Mouse (Mus musculus): ENCODE measurements around the gene Gng2. TPM values are rescaled to one million over a fixed set of nuclear protein-coding genes. Genes with fewer than 3 reads are reported as not detected.

The Gng2 gene
- polyA plus RNA-seq, 1 experiment from 2014 or later, result 152 TPM

GRCm38 (mm10) chr14:19969566-19969965, 7.9 kb downstream of the Gng2 start:
- H3K4me1 ChIP-seq (ENCODE audit: control insufficient read depth, insufficient read depth, low read length), result peaks cover 17% of the 10 kb centered on the region
- H3K27ac ChIP-seq (ENCODE audit: low read depth, low read length), result no peak overlapping the region
- no peak for DNase-seq (ENCODE audit: low spot score, missing footprints)

GRCm38 (mm10) chr14:19969011-19969521, 8.4 kb downstream of the Gng2 start:
- WGBS, result 64% methylated on average over 5 of the region's 5 CpGs
- Histone ChIP-seq H3K27ac (ENCODE audit: low read depth, low read length) (no peak overlapping the region), H3K27me3 (ENCODE audit: control insufficient read depth, insufficient read depth, low read length) (no peaks in the 10 kb centered on the region), H3K4me2 (no peak overlapping the region), H3K36me3 (ENCODE audit: control insufficient read depth, insufficient read depth, low read length) (no peaks in the 10 kb centered on the region), H3K4me1 (ENCODE audit: control insufficient read depth, insufficient read depth, low read length) (peaks cover 16% of the 10 kb centered on the region), H3K9ac (ENCODE audit: low read length) (no peak overlapping the region), H3K4me3 (ENCODE audit: low read depth, low read length) (no peak overlapping the region), H3K9me3 (ENCODE audit: control insufficient read depth, low read length) (no peaks in the 10 kb centered on the region)
- no peak for ATAC-seq (ENCODE audit: low FRiP score)
- peak; percentile 54 for DNase-seq (ENCODE audit: low spot score, missing footprints)

More at GRCm38 (mm10) chr14:19969566-19969965, 7.9 kb downstream of the Gng2 start:
- Histone ChIP-seq H3K9me3 (ENCODE audit: control insufficient read depth, low read length) (no peaks in the 10 kb centered on the region), H3K4me2 (no peak overlapping the region), H3K4me3 (ENCODE audit: low read depth, low read length) (no peak overlapping the region), H3K27me3 (ENCODE audit: control insufficient read depth, insufficient read depth, low read length) (no peaks in the 10 kb centered on the region), H3K36me3 (ENCODE audit: control insufficient read depth, insufficient read depth, low read length) (no peaks in the 10 kb centered on the region), H3K9ac (ENCODE audit: low read length) (no peak overlapping the region)
- 90% methylated on average over 1 of the region's 1 CpGs for WGBS
- no peak for ATAC-seq (ENCODE audit: low FRiP score)

GRCm38 (mm10) chr14:19968321-19969010, 9.0 kb downstream of the Gng2 start:
- ATAC-seq (ENCODE audit: low FRiP score) (no peak), DNase-seq (ENCODE audit: low spot score, missing footprints) (no peak)
- H3K27ac ChIP-seq (ENCODE audit: low read depth, low read length), result no peak overlapping the region
- WGBS, result 83% methylated on average over 7 of the region's 7 CpGs
- H3K4me2 ChIP-seq, result no peak overlapping the region
- peaks cover 21% of the 10 kb centered on the region for H3K4me1 ChIP-seq (ENCODE audit: control insufficient read depth, insufficient read depth, low read length)
- H3K9me3 ChIP-seq (ENCODE audit: control insufficient read depth, low read length), result no peaks in the 10 kb centered on the region
- H3K36me3 ChIP-seq (ENCODE audit: control insufficient read depth, insufficient read depth, low read length), result no peaks in the 10 kb centered on the region
- no peak overlapping the region for H3K9ac ChIP-seq (ENCODE audit: low read length)
- no peaks in the 10 kb centered on the region for H3K27me3 ChIP-seq (ENCODE audit: control insufficient read depth, insufficient read depth, low read length)
- no peak overlapping the region for H3K4me3 ChIP-seq (ENCODE audit: low read depth, low read length)

- H3K4me1 ChIP-seq (ENCODE audit: control insufficient read depth, insufficient read depth, low read length), result peaks cover 23% of the 10 kb centered on the region
- 75% methylated on average over 8 of the region's 8 CpGs for WGBS
- no peak overlapping the region for H3K4me3 ChIP-seq (ENCODE audit: low read depth, low read length)
- H3K36me3 ChIP-seq (ENCODE audit: control insufficient read depth, insufficient read depth, low read length), result no peaks in the 10 kb centered on the region
- no peak overlapping the region for H3K9ac ChIP-seq (ENCODE audit: low read length)
- DNase-seq (ENCODE audit: low spot score, missing footprints), result no peak
- no peak overlapping the region for H3K4me2 ChIP-seq
- no peaks in the 10 kb centered on the region for H3K27me3 ChIP-seq (ENCODE audit: control insufficient read depth, insufficient read depth, low read length)
- ATAC-seq (ENCODE audit: low FRiP score), result no peak
- H3K27ac ChIP-seq (ENCODE audit: low read depth, low read length), result no peak overlapping the region
- no peaks in the 10 kb centered on the region for H3K9me3 ChIP-seq (ENCODE audit: control insufficient read depth, low read length)
Measured at GRCm38 (mm10) chr14:19967482-19967881, 9.9 kb downstream of the Gng2 start.

- H3K27me3 ChIP-seq (ENCODE audit: control insufficient read depth, insufficient read depth, low read length), result no peaks in the 10 kb centered on the region
- no peak overlapping the region; the same call in 1 of the 2 replicates for H3K27ac ChIP-seq (ENCODE audit: low read depth, low read length)
- H3K36me3 ChIP-seq (ENCODE audit: control insufficient read depth, insufficient read depth, low read length), result no peaks in the 10 kb centered on the region
- WGBS, result 32% methylated on average over 5 of the region's 5 CpGs
- no peaks in the 10 kb centered on the region for H3K9me3 ChIP-seq (ENCODE audit: control insufficient read depth, low read length)
- H3K4me1 ChIP-seq (ENCODE audit: control insufficient read depth, insufficient read depth, low read length), result peaks cover 16% of the 10 kb centered on the region
- no peak overlapping the region for H3K9ac ChIP-seq (ENCODE audit: low read length)
- peak; percentile 64 for ATAC-seq (ENCODE audit: low FRiP score)
- no peak overlapping the region for H3K4me2 ChIP-seq
- H3K4me3 ChIP-seq (ENCODE audit: low read depth, low read length), result no peak overlapping the region
- DNase-seq (ENCODE audit: low spot score, missing footprints), result peak; percentile 92
Measured at GRCm38 (mm10) chr14:19963961-19964505, 13.4 kb downstream of the Gng2 start.

- no peaks in the 10 kb centered on the region for H3K9me3 ChIP-seq (ENCODE audit: control insufficient read depth, low read length)
- H3K4me3 ChIP-seq (ENCODE audit: low read depth, low read length), result no peak overlapping the region
- H3K4me1 ChIP-seq (ENCODE audit: control insufficient read depth, insufficient read depth, low read length), result peaks cover 16% of the 10 kb centered on the region
- ATAC-seq (ENCODE audit: low FRiP score) (no peak), DNase-seq (ENCODE audit: low spot score, missing footprints) (no peak)
- H3K9ac ChIP-seq (ENCODE audit: low read length), result no peak overlapping the region
- no peak overlapping the region for H3K27ac ChIP-seq (ENCODE audit: low read depth, low read length)
- no peak overlapping the region for H3K4me2 ChIP-seq
- H3K36me3 ChIP-seq (ENCODE audit: control insufficient read depth, insufficient read depth, low read length), result peaks cover 3% of the 10 kb centered on the region; the same call in 1 of the 2 replicates
- H3K27me3 ChIP-seq (ENCODE audit: control insufficient read depth, insufficient read depth, low read length), result no peaks in the 10 kb centered on the region
- WGBS, result 66% methylated on average over 15 of the region's 15 CpGs
Measured at GRCm38 (mm10) chr14:19961924-19962915, 15.2 kb downstream of the Gng2 start.

GRCm38 (mm10) chr14:19959860-19960259, 17.6 kb downstream of the Gng2 start:
- ATAC-seq (ENCODE audit: low FRiP score) (no peak), DNase-seq (ENCODE audit: low spot score, missing footprints) (no peak)
- H3K4me3 ChIP-seq (ENCODE audit: low read depth, low read length), result no peak overlapping the region
- 76% methylated on average over 9 of the region's 9 CpGs for WGBS
- no peak overlapping the region for H3K27ac ChIP-seq (ENCODE audit: low read depth, low read length)
- no peak overlapping the region for H3K4me2 ChIP-seq
- no peaks in the 10 kb centered on the region for H3K27me3 ChIP-seq (ENCODE audit: control insufficient read depth, insufficient read depth, low read length)
- no peak overlapping the region for H3K9ac ChIP-seq (ENCODE audit: low read length)
- peaks cover 16% of the 10 kb centered on the region for H3K4me1 ChIP-seq (ENCODE audit: control insufficient read depth, insufficient read depth, low read length)
- no peaks in the 10 kb centered on the region for H3K9me3 ChIP-seq (ENCODE audit: control insufficient read depth, low read length)
- H3K36me3 ChIP-seq (ENCODE audit: control insufficient read depth, insufficient read depth, low read length), result peaks cover 5% of the 10 kb centered on the region

GRCm38 (mm10) chr14:19955077-19955476, 22.4 kb downstream of the Gng2 start:
- Histone ChIP-seq H3K27me3 (ENCODE audit: control insufficient read depth, insufficient read depth, low read length) (no peaks in the 10 kb centered on the region), H3K4me1 (ENCODE audit: control insufficient read depth, insufficient read depth, low read length) (0 out of 2 replicates have a peak, but pooled peaks cover 2% of the 10 kb centered on the region), H3K9ac (ENCODE audit: low read length) (no peak overlapping the region), H3K36me3 (ENCODE audit: control insufficient read depth, insufficient read depth, low read length) (peaks cover 5% of the 10 kb centered on the region), H3K4me2 (no peak overlapping the region), H3K27ac (ENCODE audit: low read depth, low read length) (no peak overlapping the region), H3K4me3 (ENCODE audit: low read depth, low read length) (no peak overlapping the region), H3K9me3 (ENCODE audit: control insufficient read depth, low read length) (no peaks in the 10 kb centered on the region)
- WGBS, result 94% methylated on average over 7 of the region's 7 CpGs
- DNase-seq (ENCODE audit: low spot score, missing footprints), result no peak
- ATAC-seq (ENCODE audit: low FRiP score), result no peak

All from midbrain, embryonic 11.5 days (tissue).